11 mouse cellular contexts compared by ENCODE assay signal in genomic region chr8:47764480-47764879, GRCm38 (mm10). TPM values are rescaled to one million over a fixed set of nuclear protein-coding genes. Genes with fewer than 3 reads are reported as not detected.
A peak's percentile ranks its signal among the peaks of the same experiment; 100 is the strongest.
DNase-seq lines count a peak whose midpoint lies in the region; ATAC-seq and TF ChIP-seq lines count a peak whose summit lies in the region.
"Had no signal": no experiment of that assay in that cellular context is flagged by ENCODE, and none has a peak within 500 bp of the region (broad histone marks: within the 10 kb centered on the region; RNA-seq: fewer than 3 reads in every experiment).

No protein-coding gene starts in this region.

- H3K9ac ChIP-seq in limb, embryonic 14.5 days (ENCODE audit: low read depth, low read length, severe bottlenecking) = no peak overlapping the region
- H3K9ac ChIP-seq in stomach, postnatal 0 days (ENCODE audit: low read length) = no peak overlapping the region
- H3K9ac ChIP-seq: liver, embryonic 14.5 days had no signal

- peak; percentile 20; the same call in 1 of the 2 replicates for ATAC-seq in frontal cortex, adult (ENCODE audit: low TSS enrichment)
- ATAC-seq in limb, embryonic 14.5 days (ENCODE audit: low FRiP score, low read depth) = no peak
- peak; percentile 54 for ATAC-seq in stomach, postnatal 0 days (ENCODE audit: low FRiP score, low TSS enrichment)
- ATAC-seq in megakaryocyte-erythroid progenitor cell, adult 5-6 weeks (replicated peaks; ENCODE audit: low FRiP score, low TSS enrichment, poor library complexity, severe bottlenecking) = no peak

- no peak for TF ChIP-seq POLR2A in limb, embryonic 14.5 days (IDR thresholded peaks at IDR 0.05; ENCODE audit: borderline replicate concordance, extremely low read depth, insufficient read depth, insufficient read length)

- H3K4me3 ChIP-seq in limb, embryonic 14.5 days (replicated peaks; ENCODE audit: low read length) = no peak overlapping the region
- no peak overlapping the region for H3K4me3 ChIP-seq in stomach, postnatal 0 days (ENCODE audit: low read depth, low read length)

- no peak overlapping the region for H3K27ac ChIP-seq in limb, embryonic 14.5 days (replicated peaks; ENCODE audit: low read depth, low read length)
- peak overlapping the region; percentile 31 for H3K27ac ChIP-seq in stomach, postnatal 0 days (replicated peaks)
- H3K27ac ChIP-seq: liver, embryonic 14.5 days had no signal

- no peaks in the 10 kb centered on the region for H3K9me3 ChIP-seq in limb, embryonic 14.5 days (ENCODE audit: control insufficient read depth, low read length)
- H3K9me3 ChIP-seq in stomach, postnatal 0 days (ENCODE audit: control insufficient read depth, low read length) = no peaks in the 10 kb centered on the region

- peak overlapping the region; percentile 24 for H3K4me2 ChIP-seq in limb, embryonic 14.5 days (replicated peaks; ENCODE audit: low read depth, low read length, severe bottlenecking)
- peak overlapping the region; percentile 34 for H3K4me2 ChIP-seq in stomach, postnatal 0 days (replicated peaks; ENCODE audit: low read depth)

- H3K4me1 ChIP-seq in limb, embryonic 14.5 days (ENCODE audit: control insufficient read depth, insufficient read depth, low read length) = peaks cover 26% of the 10 kb centered on the region
- H3K4me1 ChIP-seq in stomach, postnatal 0 days (replicated peaks; ENCODE audit: control insufficient read depth, insufficient read depth) = peaks cover 4% of the 10 kb centered on the region; the same call in 1 of the 2 replicates

- no peak for TF ChIP-seq EP300 in stomach, postnatal 0 days (optimal IDR thresholded peaks at IDR 0.05)

- TF ChIP-seq CTCF in stomach, postnatal 0 days (IDR thresholded peaks at IDR 0.05; ENCODE audit: low read depth) = no peak

- 48% methylated on average over 15 of the region's 15 CpGs for WGBS in limb, embryonic 14.5 days
- WGBS in stomach, postnatal 0 days = 43% methylated on average over 15 of the region's 15 CpGs

- no peaks in the 10 kb centered on the region for H3K36me3 ChIP-seq in limb, embryonic 14.5 days (ENCODE audit: control insufficient read depth, insufficient read depth, low read length)
- no peaks in the 10 kb centered on the region for H3K36me3 ChIP-seq in stomach, postnatal 0 days (ENCODE audit: control insufficient read depth, insufficient read depth, low read length)

- DNase-seq in frontal cortex, postnatal 10 days (ENCODE audit: low spot score in 2 of 2) = no peak
- DNase-seq in cerebellum, postnatal 14 days = peak; percentile 28 to 36
- DNase-seq in heart, postnatal 4 days = peak; percentile 76
- peak; percentile 31 for DNase-seq in limb, embryonic 14.5 days (ENCODE audit: low spot score)
- peak; percentile 31 for DNase-seq in stomach, postnatal 0 days (ENCODE audit: low spot score)
- DNase-seq in spleen, postnatal 14 days (ENCODE audit: low spot score in 2 of 2) = no peak

- no peaks in the 10 kb centered on the region for H3K27me3 ChIP-seq in limb, embryonic 14.5 days (ENCODE audit: control insufficient read depth, insufficient read depth, low read length)
- no peaks in the 10 kb centered on the region for H3K27me3 ChIP-seq in stomach, postnatal 0 days (ENCODE audit: control insufficient read depth, insufficient read depth, low read length)
- H3K27me3 ChIP-seq: CH12.LX had no signal

RNA-seq across cellular contexts. Expression of gene Cdkn2aip, which starts 50.7 kb away (rescaled TPM):
- total RNA-seq in heart, postnatal 4 days (2021) = 10 to 100 TPM in 1 of 2 experiments, 1 to 10 TPM in 1; 9.4 to 12.0 TPM
- 11.6 and 13.5 TPM in 2 replicates for polyA plus RNA-seq in limb, embryonic 14.5 days (2012; rRNA removed)
- 22.3 and 25.9 TPM in 2 replicates for polyA plus RNA-seq in limb, embryonic 14.5 days (2014; fragmentation: Nextera tagmentation; extraction: Ambion mirVana)
- 13.0 and 13.1 TPM in 2 replicates for polyA plus RNA-seq in stomach, postnatal 0 days (2015; fragmentation: Nextera tagmentation; extraction: Ambion mirVana)
- total RNA-seq in megakaryocyte-erythroid progenitor cell, adult 5-6 weeks (2014; fragmentation: Nextera tagmentation) = 11.8 and 12.6 TPM in 2 replicates
- 25.0 and 26.7 TPM in 2 replicates for total RNA-seq in megakaryocyte-erythroid progenitor cell, adult 5-6 weeks (2017)

RNA-seq across cellular contexts. Expression of gene Cldn24, which starts 57.5 kb away (rescaled TPM):
- total RNA-seq in heart, postnatal 4 days (2021) = not detected
- polyA plus RNA-seq in limb, embryonic 14.5 days (2012; rRNA removed) = not detected in 2 replicates
- not detected in 2 replicates for polyA plus RNA-seq in limb, embryonic 14.5 days (2014; fragmentation: Nextera tagmentation; extraction: Ambion mirVana)
- not detected in 2 replicates for polyA plus RNA-seq in stomach, postnatal 0 days (2015; fragmentation: Nextera tagmentation; extraction: Ambion mirVana)
- total RNA-seq in megakaryocyte-erythroid progenitor cell, adult 5-6 weeks (2014; fragmentation: Nextera tagmentation) = not detected in 2 replicates
- total RNA-seq in megakaryocyte-erythroid progenitor cell, adult 5-6 weeks (2017) = not detected in 2 replicates
- total RNA-seq: CH12.LX; common myeloid progenitor, adult 5-6 weeks had no signal
- polyA plus RNA-seq: liver, embryonic 14.5 days had no signal

RNA-seq across cellular contexts. Expression of gene Cldn22, which starts 59.8 kb away (rescaled TPM):
- not detected for total RNA-seq in heart, postnatal 4 days (2021)
- 0.08 TPM in 1 of 2 replicates, not detected in the other for polyA plus RNA-seq in limb, embryonic 14.5 days (2012; rRNA removed)
- polyA plus RNA-seq in limb, embryonic 14.5 days (2014; fragmentation: Nextera tagmentation; extraction: Ambion mirVana) = not detected in 2 replicates
- polyA plus RNA-seq in stomach, postnatal 0 days (2015; fragmentation: Nextera tagmentation; extraction: Ambion mirVana) = not detected in 2 replicates
- not detected in 2 replicates for total RNA-seq in megakaryocyte-erythroid progenitor cell, adult 5-6 weeks (2014; fragmentation: Nextera tagmentation)
- total RNA-seq in megakaryocyte-erythroid progenitor cell, adult 5-6 weeks (2017) = not detected in 2 replicates
- total RNA-seq: CH12.LX; common myeloid progenitor, adult 5-6 weeks had no signal
- polyA plus RNA-seq: liver, embryonic 14.5 days had no signal

Comparison
In these comparisons a context has a peak if more than half of its experiments do, and no peak if none do; other contexts are left out.
1. ATAC-seq: peak in frontal cortex, adult (single experiment) and stomach, postnatal 0 days (single experiment); none in limb, embryonic 14.5 days (single experiment) and megakaryocyte-erythroid progenitor cell, adult 5-6 weeks (single experiment).
2. DNase-seq: peak in cerebellum, postnatal 14 days (2 of 2), heart, postnatal 4 days (single experiment), limb, embryonic 14.5 days (single experiment) and stomach, postnatal 0 days (single experiment); none in frontal cortex, postnatal 10 days (0 of 2) and spleen, postnatal 14 days (0 of 2).